Mouse (Mus musculus) spleen, postnatal 14 days (tissue): ENCODE measurements around the gene Thrb.

Experiments
- DNase-seq, 2 experiments: peaks; one replicate each; pipeline ENCODE4 v3.0.0; 2021 to 2022; ENCODE audit warnings: low spot score in 2 of 2

Gene Thrb

DNA sequence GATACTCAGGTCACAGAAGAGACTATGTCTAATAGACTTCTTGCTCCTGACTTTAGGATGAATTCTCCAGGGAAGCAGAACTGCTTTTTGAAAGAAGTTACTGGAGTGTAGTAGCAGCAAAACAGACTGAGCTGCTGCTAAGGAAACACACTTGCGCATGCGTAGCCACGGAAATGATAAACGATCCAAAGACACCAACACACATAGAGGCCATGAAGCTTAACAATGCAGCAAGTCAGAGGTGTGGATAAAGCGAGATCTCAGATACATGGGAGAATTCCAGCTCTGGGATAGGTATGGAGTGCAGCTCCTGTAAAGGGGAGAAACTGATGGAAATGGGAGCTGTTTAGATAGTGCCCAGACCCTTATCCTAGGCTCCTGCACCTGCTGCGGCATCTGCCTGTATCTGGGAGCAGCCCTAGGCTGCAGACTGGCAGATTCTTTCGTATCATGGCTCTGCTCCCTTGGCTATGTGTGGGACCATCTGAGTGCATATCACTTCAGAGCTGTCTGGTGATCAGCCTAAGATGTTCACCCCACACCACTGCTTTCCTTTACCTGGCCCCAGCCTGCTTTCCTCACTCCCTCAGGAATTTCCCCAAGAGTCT is 53.3 kb downstream of the Thrb start:
- no peak for DNase-seq

DNA sequence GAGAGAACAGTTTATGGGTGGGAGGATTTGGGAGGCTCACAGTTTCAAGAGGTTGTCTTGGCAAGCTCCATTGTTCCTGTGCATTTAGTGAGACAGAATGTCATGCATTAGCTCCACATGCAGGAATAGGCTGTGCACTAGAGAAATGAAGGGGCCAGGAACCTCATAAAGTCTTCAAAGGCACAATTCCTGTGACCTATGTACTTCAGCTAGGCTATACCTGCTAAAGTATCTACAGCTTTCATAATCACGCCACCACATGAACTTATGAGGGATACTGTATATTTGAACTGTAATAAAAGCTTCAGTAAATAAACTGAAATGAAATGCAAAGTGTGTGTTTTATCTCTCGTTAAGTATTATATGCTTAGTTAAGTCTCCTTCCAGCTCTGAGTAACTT is 59.4 kb downstream of the Thrb start:
- DNase-seq: no peak

DNA sequence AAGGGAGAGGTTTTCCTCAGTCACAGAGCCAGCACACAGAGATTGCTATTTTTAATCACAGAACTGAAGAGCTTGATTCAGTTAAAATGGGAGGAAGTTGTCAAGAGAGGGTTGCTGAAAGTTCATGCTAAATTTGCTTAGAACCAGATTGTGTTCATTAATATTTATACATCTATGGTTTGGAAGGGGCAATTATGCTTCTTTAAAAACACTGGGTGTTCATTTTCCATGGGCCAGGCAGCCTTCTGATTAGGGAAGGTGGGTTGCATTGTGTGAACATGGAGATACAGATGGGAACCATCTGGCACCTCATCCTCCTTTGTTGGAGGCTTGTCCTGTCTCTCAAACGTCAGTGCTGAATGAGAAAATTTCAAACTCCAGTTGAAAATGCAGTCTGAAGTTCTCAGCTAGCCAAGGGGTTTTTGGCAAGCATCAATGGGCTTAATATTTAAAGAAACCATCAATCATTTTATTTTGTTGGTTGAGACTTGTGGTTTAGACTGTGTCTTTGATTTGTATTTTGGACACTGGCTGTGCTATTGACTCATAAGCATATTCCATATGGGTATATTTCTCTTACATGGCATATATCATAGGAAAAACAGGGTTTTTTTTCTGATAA is 62.9 kb downstream of the Thrb start:
- no peak for DNase-seq

DNA sequence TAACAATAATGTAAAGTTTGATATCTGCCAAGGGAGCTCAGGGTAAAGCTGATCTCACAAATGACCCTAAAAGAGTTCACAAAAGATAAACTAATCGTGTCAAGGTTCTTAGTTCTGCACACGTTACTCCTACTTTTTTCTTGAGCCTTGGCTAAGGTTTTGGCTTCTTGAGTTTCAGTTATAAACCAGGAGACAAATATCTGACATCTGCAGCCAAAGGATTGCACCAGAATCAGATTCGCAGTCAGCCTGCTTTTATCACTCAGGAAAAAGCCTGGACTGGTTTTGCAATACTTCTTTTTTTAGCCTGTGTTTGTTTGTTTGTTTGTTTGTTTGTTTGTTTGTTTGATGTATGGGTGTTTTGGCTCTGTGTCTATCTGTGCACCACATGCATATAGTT is 64.5 kb downstream of the Thrb start:
- no peak for DNase-seq

DNA sequence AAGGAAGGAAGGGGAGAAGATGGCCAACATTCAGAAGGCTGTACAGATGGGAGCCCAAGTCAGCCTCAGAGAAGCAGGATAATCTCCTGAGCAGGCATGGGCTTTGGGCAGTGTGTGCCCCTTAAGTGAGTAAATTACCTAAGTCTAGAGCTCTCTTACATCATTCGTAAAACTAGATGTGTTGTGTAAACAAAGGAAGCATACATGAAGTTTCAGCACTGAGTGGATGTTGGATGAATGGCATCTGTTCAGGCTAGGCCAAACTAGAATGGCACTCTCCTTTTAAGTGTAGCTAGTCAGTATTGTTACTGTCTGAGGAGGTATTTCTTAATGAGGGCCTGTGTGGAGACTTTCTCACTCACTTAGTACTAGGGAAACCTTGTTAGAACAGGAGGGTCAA is 66.8 kb downstream of the Thrb start:
- DNase-seq: no peak

GRCm38 (mm10) chr14:17727878-17728277 is 67.8 kb downstream of the Thrb start:
- DNase-seq: no peak

DNA sequence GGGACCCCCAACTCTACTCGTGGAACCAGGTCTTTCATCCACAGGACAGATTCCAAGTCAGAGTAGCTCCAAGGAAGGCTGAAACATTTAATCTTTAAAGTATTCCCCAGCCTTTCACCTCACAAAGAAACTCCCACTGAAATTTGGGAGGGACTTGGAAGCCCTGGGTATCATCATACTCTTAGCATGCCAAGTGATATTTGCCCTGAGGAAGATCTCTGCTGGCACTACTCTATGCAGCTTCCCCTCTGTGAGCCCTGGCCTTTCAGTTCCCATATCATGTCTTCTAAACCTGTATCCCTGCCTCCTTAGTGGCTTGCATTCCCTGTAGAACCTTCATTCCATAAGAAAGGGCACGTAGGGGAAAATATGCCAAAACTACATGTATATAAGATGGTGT is 68.8 kb downstream of the Thrb start:
- no peak for DNase-seq

GRCm38 (mm10) chr14:17731020-17731419 is 71.0 kb downstream of the Thrb start:
- DNase-seq: no peak

DNA sequence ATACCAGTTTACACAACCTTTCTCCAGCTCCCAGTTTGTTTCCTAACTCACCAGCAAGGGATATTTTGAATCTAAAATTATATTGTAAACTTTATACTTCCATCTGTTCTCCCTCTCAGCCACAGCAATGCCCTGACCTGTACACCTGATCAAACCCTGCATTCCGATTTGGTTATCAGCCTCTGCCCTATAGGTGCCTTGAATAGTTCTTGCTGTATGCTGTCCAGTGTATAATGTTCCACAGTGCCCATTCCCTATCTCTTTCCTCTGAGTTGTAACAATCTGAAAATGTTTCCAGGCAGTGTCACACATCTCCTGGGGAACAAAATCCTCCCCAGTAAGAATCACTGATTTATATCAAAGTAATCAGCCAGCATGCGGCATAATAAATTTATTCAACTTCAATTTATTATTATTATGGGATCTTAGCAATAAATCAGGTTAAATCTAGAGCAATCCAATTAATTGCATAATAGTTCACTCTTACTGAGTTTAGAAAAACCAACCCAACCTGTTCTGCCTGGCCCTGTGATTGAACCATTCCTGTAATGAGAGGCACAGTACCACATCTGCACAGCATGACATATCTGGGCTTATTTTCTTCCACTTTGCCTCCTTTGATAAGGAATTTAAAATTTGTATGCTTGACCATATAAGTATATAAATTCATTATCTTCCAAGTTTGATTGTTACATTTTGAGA is 73.2 kb downstream of the Thrb start:
- DNase-seq: no peak

DNA sequence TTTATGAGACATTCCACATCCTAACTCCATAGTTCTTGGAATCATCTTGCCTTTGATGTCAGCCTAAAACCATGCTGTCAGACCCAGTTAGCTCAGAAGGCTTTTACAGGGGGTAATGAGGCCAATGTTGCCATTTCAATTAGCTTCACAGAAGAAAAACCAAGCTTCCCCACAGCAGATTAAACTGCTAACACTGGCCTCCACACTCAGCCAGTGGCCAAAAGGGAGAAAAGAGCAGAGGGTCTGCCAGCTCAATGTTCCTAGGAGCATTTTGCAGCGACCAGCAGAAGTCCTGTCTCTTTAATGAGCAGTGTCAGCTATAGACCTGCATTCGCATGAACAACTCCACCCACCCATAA is 73.7 kb downstream of the Thrb start:
- no peak for DNase-seq

DNA sequence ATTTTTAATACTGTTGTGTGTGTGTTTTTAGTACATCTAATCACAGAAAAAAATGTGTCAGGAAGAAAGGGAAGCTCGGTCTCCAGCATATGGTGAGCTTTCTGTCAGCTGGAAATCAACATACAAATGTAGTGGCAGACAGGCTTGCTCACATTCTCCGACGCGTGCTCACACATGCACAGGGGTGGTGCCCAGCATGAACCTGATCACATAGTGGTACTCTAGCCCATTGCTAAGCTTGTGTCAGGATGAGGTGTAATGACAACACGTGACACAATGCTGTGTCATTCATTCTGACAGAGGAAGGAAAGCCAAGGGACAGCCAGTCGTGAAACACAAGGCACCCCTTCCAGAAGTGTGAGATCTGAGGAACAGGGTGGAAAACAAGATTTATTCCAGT is 75.4 kb downstream of the Thrb start:
- no peak for DNase-seq

- no peak for DNase-seq
Measured at GRCm38 (mm10) chr14:17740903-17741302, 80.8 kb downstream of the Thrb start.

DNA sequence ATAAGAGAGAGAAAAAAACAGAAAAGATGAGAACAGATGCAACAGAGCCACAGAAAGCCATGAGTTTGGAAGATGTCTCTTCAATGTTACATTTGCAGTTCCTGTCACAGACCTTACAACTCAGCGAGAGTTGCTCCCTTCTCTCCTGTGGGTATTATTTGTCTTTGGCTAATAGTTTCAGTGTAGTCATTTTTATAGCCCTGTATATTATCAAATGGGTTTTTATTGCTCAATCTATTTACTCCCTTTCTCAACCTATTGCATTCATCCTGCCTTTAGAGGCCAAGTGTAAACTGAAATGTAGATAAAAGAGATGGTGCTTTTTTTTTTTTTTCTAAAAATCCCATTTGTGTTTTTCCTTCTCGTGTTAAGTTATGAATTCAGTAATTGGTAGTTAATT is 82.2 kb downstream of the Thrb start:
- DNase-seq: no peak

- no peak for DNase-seq
Measured at GRCm38 (mm10) chr14:17742902-17743712, 83.0 kb downstream of the Thrb start.

GRCm38 (mm10) chr14:17743713-17744158 is 83.7 kb downstream of the Thrb start:
- DNase-seq: no peak

DNA sequence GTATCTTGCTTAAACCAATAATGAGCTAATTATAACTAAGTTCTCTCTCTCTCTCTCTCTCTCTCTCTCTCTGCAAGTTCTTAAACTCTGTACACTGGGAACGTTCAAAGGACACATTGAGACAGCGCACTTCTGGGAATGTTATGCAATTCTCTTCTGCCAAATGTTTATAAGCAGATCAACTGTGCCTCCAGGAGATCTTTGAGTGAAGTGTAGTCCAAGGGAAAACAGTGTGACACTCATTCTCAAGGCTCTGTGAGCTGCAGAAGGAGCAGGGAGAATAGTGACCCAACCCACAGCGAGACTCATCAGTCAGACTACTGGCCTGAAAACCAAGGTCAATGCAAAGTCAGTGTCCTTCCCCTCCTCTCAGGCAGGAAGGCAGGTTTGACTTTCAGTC is 87.9 kb downstream of the Thrb start:
- DNase-seq: no peak

DNA sequence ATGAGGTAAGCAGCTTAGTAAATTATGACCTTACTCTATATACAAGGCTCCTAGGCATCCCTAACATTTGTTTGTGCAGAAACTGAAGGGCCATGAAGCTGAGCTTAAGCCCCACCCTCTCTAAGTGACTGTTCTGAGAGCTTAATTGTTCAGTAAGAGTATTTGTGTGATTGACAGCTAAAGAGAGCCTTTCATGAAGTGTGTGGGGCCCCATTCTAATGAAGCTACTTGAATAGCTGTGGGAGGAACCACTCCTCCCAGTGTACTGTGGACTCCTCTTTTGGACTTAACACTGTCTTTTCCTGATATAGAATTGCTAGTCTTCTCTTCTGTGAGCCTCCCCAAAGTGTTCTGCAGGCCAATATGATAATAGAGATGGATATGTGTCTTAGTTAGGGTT is 88.9 kb downstream of the Thrb start:
- no peak for DNase-seq

- DNase-seq: no peak
Measured at GRCm38 (mm10) chr14:17751911-17752310, 91.8 kb downstream of the Thrb start.

DNA sequence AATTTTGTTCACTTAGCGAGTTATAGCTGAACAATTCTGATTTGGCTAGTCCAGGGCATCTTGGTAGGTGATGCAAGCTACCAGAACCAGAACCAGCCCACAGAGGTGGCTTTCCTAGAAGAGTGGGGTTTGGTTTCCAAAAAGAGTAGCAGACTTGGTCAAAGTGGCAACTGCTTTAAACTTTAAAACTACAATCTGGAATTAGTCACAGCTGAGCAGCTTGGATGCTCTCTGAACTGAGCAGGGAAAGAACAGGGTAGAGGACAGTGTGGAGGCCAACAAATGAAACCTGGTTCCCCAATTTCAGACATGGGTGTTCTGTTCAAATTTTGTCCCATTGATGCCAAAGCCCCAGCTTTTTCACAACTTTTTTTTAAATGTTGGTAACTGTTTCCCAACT is 93.4 kb downstream of the Thrb start:
- DNase-seq: no peak

- no peak for DNase-seq
Measured at GRCm38 (mm10) chr14:17756732-17757131, 96.7 kb downstream of the Thrb start.

DNA sequence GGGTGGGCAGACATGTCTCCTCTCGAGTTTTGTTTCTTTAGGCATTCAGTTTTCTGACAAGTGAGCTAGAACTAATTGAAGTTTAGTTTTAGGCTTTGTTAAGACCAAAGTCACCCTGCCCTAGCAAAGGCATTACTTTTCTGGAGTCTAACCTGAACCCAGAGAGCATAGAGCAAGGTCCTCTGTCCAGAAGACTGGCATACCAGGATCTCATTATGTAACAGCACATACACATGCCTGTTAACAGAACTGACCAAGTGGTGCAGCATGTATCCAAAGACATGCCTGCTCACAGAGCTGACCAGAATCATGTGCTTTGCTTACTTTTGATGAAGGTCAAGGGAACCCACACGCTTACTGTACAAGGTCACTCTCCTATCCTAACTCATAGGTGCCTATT is 107.9 kb downstream of the Thrb start:
- DNase-seq: no peak

GRCm38 (mm10) chr14:17774404-17774803 is 114.3 kb downstream of the Thrb start:
- no peak for DNase-seq

DNA sequence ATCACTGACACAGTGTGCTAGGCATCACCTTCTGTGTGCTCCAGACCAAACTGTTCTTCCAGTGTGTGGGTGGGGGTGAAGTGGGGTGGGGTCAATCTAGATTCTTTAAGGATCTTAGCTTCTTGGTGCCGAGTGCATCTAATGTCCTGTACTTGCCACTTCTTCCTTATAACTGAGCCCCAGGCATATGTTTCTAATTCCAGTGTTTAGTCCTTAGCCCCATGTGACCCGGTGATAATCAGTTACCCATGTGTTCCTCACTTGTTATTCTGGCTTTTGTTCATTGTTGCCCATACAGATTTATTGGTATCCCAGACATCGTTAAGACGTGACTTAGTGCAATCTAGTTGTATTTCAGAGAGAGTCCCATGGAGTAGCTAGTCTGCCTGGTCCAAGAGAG is 121.9 kb downstream of the Thrb start:
- no peak for DNase-seq
